Mouse (Mus musculus): ENCODE measurements around the gene Ganc.

GRCm38 (mm10) chr2:120470856-120471255 lies 67.2 kb downstream of the Ganc start:
- TF ChIP-seq CHD2 (IDR thresholded peaks at IDR 0.05; ENCODE audit: low read depth, low read length) (no peak), HCFC1 (IDR thresholded peaks at IDR 0.05; ENCODE audit: borderline replicate concordance, insufficient read depth, low read length) (no peak), MAFK (IDR thresholded peaks at IDR 0.05; ENCODE audit: insufficient read depth, low read depth, low read length) (no peak), ZNF384 (IDR thresholded peaks at IDR 0.05; ENCODE audit: low read depth, low read length) (no peak), ZC3H11A (IDR thresholded peaks at IDR 0.05; ENCODE audit: borderline replicate concordance, low read depth, low read length) (no peak)
